Mouse (Mus musculus): ENCODE results near the gene Adtrp. TPM values are rescaled to one million over a fixed set of nuclear protein-coding genes. Genes with fewer than 3 reads are reported as not detected.

The Adtrp gene
- 1 to 10 TPM in 1 of 2 experiments, under 1 TPM in 1; 1.00 to 1.5 TPM for total RNA-seq (2023)

GRCm38 (mm10) chr13:41847516-41848126 is at the start of gene Adtrp:
TSS of gene Adtrp (minus strand) at chr13:41847684.

Other genes with a start within 250 kb of the Adtrp start
- gene Tmem170b, start 241.8 kb downstream of the Adtrp start, total RNA-seq (2023), result 10 to 100 TPM; 29.1 to 29.6 TPM
- 10 to 100 TPM; 52.9 to 71.7 TPM for gene Hivep1, start 204.3 kb upstream of the Adtrp start, total RNA-seq (2023)

Measured in monocyte, adult 59 days (primary cell).